Mouse (Mus musculus) CH12.LX (cell line): ENCODE results near the gene Sh3bgrl2. TPM values are rescaled to one million over a fixed set of nuclear protein-coding genes. Genes with fewer than 3 reads are reported as not detected.

Source experiments
- DNase-seq: peaks from one replicate; pipeline ENCODE4 v3.0.0-alpha.2; 2013; ENCODE audit errors: extremely low read depth
- H3K27ac ChIP-seq: 2 replicates; pipeline ENCODE4 v1.5.1; 2012; ENCODE audit warnings: low read depth, mild to moderate bottlenecking, control low read depth, moderate library complexity; ENCODE audit not compliant: insufficient read depth
- H3K27me3 ChIP-seq: replicated peaks from 2 replicates; pipeline ENCODE3; 2012; ENCODE audit warnings: inconsistent platforms
- H3K36me3 ChIP-seq, 2 experiments: replicated peaks in 1 of 2; 2 replicates each; pipeline versions ENCODE3 to v1.6.1; 2012; ENCODE audit warnings: inconsistent platforms in 1 of 2, low read length in 1 of 2, mild to moderate bottlenecking in 1 of 2, mixed read lengths in 1 of 2, moderate library complexity in 1 of 2; ENCODE audit not compliant: control insufficient read depth in 1 of 2, insufficient read depth in 1 of 2
- H3K4me1 ChIP-seq, 2 experiments: 2 replicates each; pipeline ENCODE4 v1.6.1; 2012; ENCODE audit warnings: inconsistent platforms in 1 of 2, moderate library complexity in 1 of 2; ENCODE audit not compliant: insufficient read depth in 2 of 2, control insufficient read depth in 1 of 2
- H3K4me2 ChIP-seq: 2 replicates; pipeline ENCODE4 v1.6.1; 2012; ENCODE audit warnings: low read depth, mild to moderate bottlenecking, control low read depth; ENCODE audit not compliant: poor library complexity, insufficient read depth, severe bottlenecking
- H3K4me3 ChIP-seq, 3 experiments: fragments of 150-350 bp in 1 of 3; sonication (generic) in 1 of 3; replicated peaks in 1 of 3; 2 replicates each; pipeline versions ENCODE3 to v1.5.1; 2011 to 2012; ENCODE audit warnings: low read depth in 2 of 3, low read length in 2 of 3, mild to moderate bottlenecking in 2 of 3, moderate library complexity in 2 of 3, control low read depth in 1 of 3, improper control_type of control experiment in 1 of 3, inconsistent platforms in 1 of 3, mixed read lengths in 1 of 3; ENCODE audit not compliant: poor library complexity in 1 of 3
- H3K79me2 ChIP-seq: replicated peaks from 2 replicates; pipeline ENCODE4 v1.6.1; 2012; ENCODE audit warnings: mild to moderate bottlenecking, moderate library complexity; ENCODE audit not compliant: control insufficient read depth, poor library complexity, insufficient read depth, severe bottlenecking; ENCODE audit errors: extremely low read depth
- H3K9ac ChIP-seq: 2 replicates; pipeline ENCODE4 v1.6.1; 2012; ENCODE audit warnings: low read depth, mild to moderate bottlenecking, control low read depth, moderate library complexity; ENCODE audit not compliant: insufficient read depth
- H3K9me3 ChIP-seq: replicated peaks from 2 replicates; pipeline ENCODE3; 2012; ENCODE audit warnings: low read length, inconsistent platforms, mixed read lengths
- BHLHE40 ChIP-seq: IDR thresholded peaks from 2 replicates; pipeline ENCODE4 v1.6.1; 2011; ENCODE audit warnings: mild to moderate bottlenecking, low read depth, low read length, improper control_type of control experiment
- CHD1 ChIP-seq: IDR thresholded peaks from 2 replicates; pipeline ENCODE4 v1.6.1; 2012; ENCODE audit warnings: low read depth, low read length, improper control_type of control experiment, inconsistent platforms
- CHD2 ChIP-seq: IDR thresholded peaks from 2 replicates; pipeline ENCODE4 v1.6.1; 2011; ENCODE audit warnings: low read length, improper control_type of control experiment
- CTCF ChIP-seq, 2 experiments: IDR thresholded peaks in 1 of 2; conservative IDR thresholded peaks in 1 of 2; 2 replicates each; pipeline ENCODE4 v1.5.1; 2011 to 2012; ENCODE audit warnings: low read depth in 2 of 2, low read length in 2 of 2, improper control_type of control experiment in 1 of 2, inconsistent platforms in 1 of 2, mild to moderate bottlenecking in 1 of 2, moderate library complexity in 1 of 2
- E2F4 ChIP-seq: IDR thresholded peaks from 2 replicates; pipeline ENCODE4 v1.6.1; 2011; ENCODE audit warnings: low read depth, low read length, improper control_type of control experiment; ENCODE audit not compliant: insufficient replicate concordance
- GABPA ChIP-seq: IDR thresholded peaks from 2 replicates; pipeline ENCODE4 v1.6.1; 2012; ENCODE audit warnings: low read depth, low read length, improper control_type of control experiment, inconsistent platforms; ENCODE audit not compliant: insufficient replicate concordance
- KAT2A ChIP-seq: IDR thresholded peaks from 2 replicates; pipeline ENCODE4 v1.6.1; 2012; ENCODE audit warnings: low read length, improper control_type of control experiment, inconsistent platforms; ENCODE audit not compliant: insufficient replicate concordance
- MAFK ChIP-seq: IDR thresholded peaks from 2 replicates; pipeline ENCODE4 v1.6.1; 2011; ENCODE audit warnings: low read length, improper control_type of control experiment; ENCODE audit not compliant: insufficient replicate concordance
- MAZ ChIP-seq: IDR thresholded peaks from 2 replicates; pipeline ENCODE4 v1.6.1; 2012; ENCODE audit warnings: low read depth, mild to moderate bottlenecking, inconsistent platforms, low read length, improper control_type of control experiment, moderate library complexity
- MXI1 ChIP-seq: IDR thresholded peaks from 2 replicates; pipeline ENCODE4 v1.6.1; 2011; ENCODE audit warnings: mild to moderate bottlenecking, low read depth, low read length, improper control_type of control experiment
- MYC ChIP-seq: IDR thresholded peaks from 2 replicates; pipeline ENCODE4 v1.6.1; 2011; ENCODE audit warnings: low read depth, mild to moderate bottlenecking, improper control_type of control experiment, low read length
- NELFE ChIP-seq: IDR thresholded peaks from 2 replicates; pipeline ENCODE4 v1.6.1; 2011; ENCODE audit warnings: low read depth, low read length, improper control_type of control experiment
- POLR2A ChIP-seq: IDR thresholded peaks from 2 replicates; pipeline ENCODE4 v1.6.1; 2011; ENCODE audit warnings: low read depth, mild to moderate bottlenecking, improper control_type of control experiment, low read length
- POLR2AphosphoS2 ChIP-seq: IDR thresholded peaks from 2 replicates; pipeline ENCODE4 v1.6.1; 2011; ENCODE audit warnings: low read depth, low read length, improper control_type of control experiment
- SIN3A ChIP-seq: IDR thresholded peaks from 2 replicates; pipeline ENCODE4 v1.6.1; 2012; ENCODE audit warnings: low read length, improper control_type of control experiment, inconsistent platforms
- SMC3 ChIP-seq: IDR thresholded peaks from 2 replicates; pipeline ENCODE4 v1.6.1; 2011; ENCODE audit warnings: low read depth, low read length, improper control_type of control experiment
- TBP ChIP-seq: conservative IDR thresholded peaks from 2 replicates; pipeline ENCODE4 v1.6.1; 2011; ENCODE audit warnings: low read depth, low read length, improper control_type of control experiment
- TCF12 ChIP-seq: IDR thresholded peaks from 2 replicates; pipeline ENCODE4 v1.6.1; 2014; ENCODE audit warnings: low read depth, mild to moderate bottlenecking, inconsistent platforms, low read length, improper control_type of control experiment
- USF1 ChIP-seq: IDR thresholded peaks from 2 replicates; pipeline ENCODE4 v1.6.1; 2014; ENCODE audit warnings: low read depth, mild to moderate bottlenecking, inconsistent platforms, low read length, improper control_type of control experiment
- ZKSCAN1 ChIP-seq: IDR thresholded peaks from 2 replicates; pipeline ENCODE4 v1.6.1; 2012; ENCODE audit warnings: low read depth, inconsistent platforms, low read length, improper control_type of control experiment, borderline replicate concordance
- dilution Hi-C: fragments of 300-500 bp; cut with MboI; formaldehyde crosslinking; loops from 2 replicates; pipeline ENCODE4 v1.14.3; 2020; ENCODE audit warnings: low sequenced_read_pairs; ENCODE audit not compliant: extremely low pct_unique_long_range_greater_than_20kb, extremely low pct_ligation_motif_present
- in situ Hi-C: fragments of 300-500 bp; cut with MboI; formaldehyde crosslinking; loops from 3 replicates; pipeline ENCODE4 v1.14.3; 2019; ENCODE audit warnings: low sequenced_read_pairs, low pct_ligation_motif_present, low pct_unique_long_range_greater_than_20kb, mixed read lengths
- polyA plus RNA-seq: library from polyadenylated mRNA; unstranded; fragments of >175 nt; gene quantifications from 2 replicates; pipeline ENCODE4 v1.2.1, GENCODE M21; 2012; ENCODE audit warnings: low read depth; ENCODE audit not compliant: insufficient read length
- total RNA-seq, 2 experiments: library from RNA; depleted of rRNA; stranded (reverse); fragments of 300-350 nt in 1 of 2; fragments of >200 nt in 1 of 2; gene quantifications; 2 replicates each; pipeline ENCODE4 v1.2.3; 2012 to 2014

Sh3bgrl2 gene
- total and polyA plus RNA-seq, 3 experiments, result 0.04 to 0.27 (median 0.11) TPM

DNA sequence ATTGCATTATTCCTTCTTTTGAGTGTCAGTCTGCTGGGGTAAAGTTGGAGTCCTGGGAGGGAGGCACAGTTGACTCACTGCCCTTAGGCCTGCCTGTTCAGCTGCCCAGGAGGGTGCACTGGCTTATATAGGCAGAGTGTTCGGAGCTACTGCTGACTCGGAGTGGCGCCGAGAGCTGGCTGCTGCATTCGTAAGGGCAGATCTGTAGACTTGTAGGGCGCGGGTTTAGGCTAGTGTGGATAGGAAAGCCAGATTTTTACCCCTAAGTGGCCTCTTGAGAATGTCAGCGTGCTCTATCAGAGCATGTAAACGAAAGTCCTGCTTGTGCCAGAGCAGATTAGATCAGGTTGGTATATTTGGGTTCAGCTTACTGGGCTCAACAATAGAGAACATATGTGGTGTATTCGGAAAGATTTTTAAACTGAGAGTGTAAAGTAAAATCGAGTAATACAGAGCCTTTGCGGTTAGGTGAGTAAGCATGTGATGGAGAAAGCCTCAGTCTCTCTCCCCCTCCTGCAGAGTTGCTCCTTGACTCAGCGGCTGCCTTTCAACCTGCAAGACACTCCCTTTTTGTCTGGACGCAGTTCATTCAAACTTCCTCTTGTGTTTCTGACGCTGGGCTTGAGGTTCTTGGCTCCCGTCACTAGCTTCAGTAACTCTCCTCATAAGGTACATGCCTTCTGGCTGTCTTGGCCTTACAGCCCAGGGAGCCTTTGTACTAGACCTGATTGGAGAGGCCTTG lies 15.9 kb downstream of the Sh3bgrl2 start (continued):
- TF ChIP-seq BHLHE40 (peak; percentile 85), USF1 (no peak), GABPA (no peak), CHD2 (peak; percentile 21; the same call in 1 of the 2 replicates), MXI1 (peak; percentile 34; the same call in 1 of the 2 replicates)

DNA sequence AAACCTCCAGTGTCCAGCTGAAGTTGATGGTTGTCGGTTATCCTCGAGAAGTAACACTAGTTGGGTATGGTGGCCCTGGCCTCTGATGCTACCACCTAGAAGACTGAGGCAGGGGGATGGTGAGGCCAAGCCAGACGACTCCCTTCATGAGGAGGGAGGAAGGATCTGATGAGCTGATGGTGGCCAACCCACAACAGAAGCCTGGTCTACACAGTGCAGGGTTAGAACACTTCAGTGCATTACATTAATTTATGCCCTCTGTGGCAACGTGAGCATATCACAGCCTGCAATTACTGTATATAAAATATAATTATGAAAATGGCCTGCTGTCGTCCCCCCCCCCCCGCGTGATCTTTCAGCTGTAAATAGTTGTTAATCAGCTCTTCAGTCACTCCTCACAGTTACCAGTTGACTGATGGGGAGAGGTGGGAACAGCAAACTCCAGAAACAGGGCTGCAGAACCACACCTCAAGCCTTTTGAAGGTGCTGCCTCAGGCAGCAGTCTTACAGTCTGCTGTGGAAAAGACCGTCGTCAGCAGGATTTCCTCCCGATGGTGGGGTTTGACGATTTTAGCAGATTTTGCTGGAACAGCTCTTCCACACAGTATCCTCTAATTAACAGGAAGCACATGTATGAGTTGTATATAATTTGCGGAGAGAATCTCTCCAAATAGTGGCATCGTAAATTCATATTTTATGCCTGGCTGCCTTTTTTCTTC lies 17.0 kb downstream of the Sh3bgrl2 start:
- no peaks in the 10 kb centered on the region for H3K79me2 ChIP-seq
- in situ Hi-C loops (no loop called here), dilution Hi-C loops (no loop called here)
- no peak for TF ChIP-seq POLR2AphosphoS2
- TF ChIP-seq SMC3, result no peak
- no peak for TF ChIP-seq TBP
- TF ChIP-seq CHD1, result no peak
- TF ChIP-seq MAFK, result no peak
- no peak for TF ChIP-seq NELFE
- no peak for TF ChIP-seq USF1
- no peak for TF ChIP-seq CTCF (conservative IDR thresholded peaks at IDR 0.05 in 1 of 2, IDR thresholded peaks at IDR 0.05 in 1 of 2; ENCODE audit: low read depth in 2 of 2, low read length in 2 of 2)
- no peak for TF ChIP-seq ZKSCAN1
- TF ChIP-seq TCF12, result no peak
- no peak for TF ChIP-seq MAZ
- TF ChIP-seq KAT2A, result no peak
- no peak for TF ChIP-seq MYC
- TF ChIP-seq POLR2A, result no peak
- no peak for TF ChIP-seq BHLHE40
- no peak for TF ChIP-seq E2F4
- no peak for TF ChIP-seq SIN3A
- H3K4me1 ChIP-seq, result peaks cover 22 to 51% of the 10 kb centered on the region in 2 experiments
- no peak overlapping the region for H3K4me2 ChIP-seq
- no peak for DNase-seq
- no peak overlapping the region for H3K4me3 ChIP-seq
- H3K27me3 ChIP-seq, result no peaks in the 10 kb centered on the region
- H3K27ac ChIP-seq, result no peak overlapping the region
- H3K9me3 ChIP-seq, result no peaks in the 10 kb centered on the region
- no peaks in the 10 kb centered on the region for H3K36me3 ChIP-seq
- no peak overlapping the region for H3K9ac ChIP-seq
